36 mouse cellular contexts compared by ENCODE assay signal in genomic region chr11:75783799-75784198, GRCm38 (mm10). TPM values are rescaled to one million over a fixed set of nuclear protein-coding genes. Genes with fewer than 3 reads are reported as not detected.
"Had no signal": no experiment of that assay in that cellular context is flagged by ENCODE, and none has a peak within 500 bp of the region (broad histone marks: within the 10 kb centered on the region; RNA-seq: fewer than 3 reads in every experiment).

No protein-coding gene starts in this region.

- ATAC-seq: hindbrain, embryonic 16.5 days; hindbrain, postnatal 0 days; inflammation-experienced regulatory T-cells, adult 6 months; intestine, embryonic 15.5 days; intestine, embryonic 16.5 days; intestine, postnatal 0 days had no signal

- H3K36me3 ChIP-seq: heart, embryonic 10.5 days; heart, embryonic 12.5 days; heart, embryonic 13.5 days; heart, embryonic 15.5 days; hindbrain, embryonic 10.5 days; hindbrain, embryonic 12.5 days; hindbrain, embryonic 13.5 days; intestine, embryonic 15.5 days had no signal

- H3K4me3 ChIP-seq: heart, adult 2 months; heart, embryonic 10.5 days; heart, embryonic 12.5 days; heart, embryonic 13.5 days; heart, embryonic 15.5 days; hindbrain, embryonic 10.5 days; hindbrain, embryonic 12.5 days; hindbrain, embryonic 13.5 days; hindbrain, embryonic 15.5 days; intestine, embryonic 15.5 days; kidney, embryonic 15.5 days; layer of hippocampus, adult 2 months had no signal

- H3K27ac ChIP-seq: heart, adult 2 months; heart, embryonic 10.5 days; heart, embryonic 13.5 days; heart, embryonic 15.5 days; hindbrain, embryonic 10.5 days; hindbrain, embryonic 12.5 days; hindbrain, embryonic 13.5 days; hindbrain, embryonic 14.5 days; hindbrain, embryonic 15.5 days; hindbrain, postnatal 0 days; intestine, embryonic 15.5 days; kidney, embryonic 15.5 days; kidney, postnatal 0 days; layer of hippocampus, adult 2 months had no signal

- H3K4me1 ChIP-seq: heart, embryonic 12.5 days; heart, embryonic 13.5 days; heart, embryonic 15.5 days; hindbrain, embryonic 12.5 days; hindbrain, embryonic 15.5 days; intestine, embryonic 15.5 days had no signal

- H3K27me3 ChIP-seq: hindbrain, embryonic 15.5 days; intestine, embryonic 15.5 days; kidney, embryonic 15.5 days had no signal

- H3K9ac ChIP-seq: heart, embryonic 12.5 days; heart, embryonic 13.5 days; heart, embryonic 15.5 days; hindbrain, embryonic 12.5 days; hindbrain, embryonic 13.5 days; hindbrain, embryonic 14.5 days; hindbrain, embryonic 15.5 days; intestine, embryonic 15.5 days; kidney, embryonic 15.5 days had no signal

- H3K9me3 ChIP-seq: heart, embryonic 10.5 days; heart, embryonic 12.5 days; heart, embryonic 13.5 days; heart, embryonic 15.5 days; hindbrain, embryonic 10.5 days; hindbrain, embryonic 12.5 days; hindbrain, embryonic 13.5 days; hindbrain, embryonic 15.5 days; intestine, embryonic 15.5 days; kidney, embryonic 15.5 days had no signal

- H3K4me2 ChIP-seq: heart, embryonic 11.5 days; heart, embryonic 12.5 days; heart, embryonic 13.5 days; heart, embryonic 15.5 days; hindbrain, embryonic 12.5 days; hindbrain, embryonic 13.5 days; hindbrain, embryonic 14.5 days; hindbrain, embryonic 15.5 days; intestine, embryonic 15.5 days; kidney, embryonic 15.5 days had no signal

- DNase-seq: heart, adult 2 months; heart, postnatal 10 days; heart, postnatal 14 days; heart, postnatal 36 days; heart, postnatal 4 days; kidney, adult 11 months; kidney, adult 18-20 months; kidney, adult 2 months; kidney, adult 8-10 months; kidney, adult 9 months; kidney, postnatal 10 days; kidney, postnatal 14 days; kidney, postnatal 25 days; kidney, postnatal 36 days; kidney, postnatal 4 days; layer of hippocampus, adult 9-11 months had no signal

RNA-seq across cellular contexts. Expression of gene Doc2b, which starts 12.1 kb away (rescaled TPM):
- total RNA-seq: hematopoietic stem cell, adult 5-6 weeks had no signal
- polyA plus RNA-seq: inflammation-experienced regulatory T-cells, adult 6 months had no signal
